Mouse (Mus musculus): ENCODE data around the gene Chd9.

Chd9 gene

DNA sequence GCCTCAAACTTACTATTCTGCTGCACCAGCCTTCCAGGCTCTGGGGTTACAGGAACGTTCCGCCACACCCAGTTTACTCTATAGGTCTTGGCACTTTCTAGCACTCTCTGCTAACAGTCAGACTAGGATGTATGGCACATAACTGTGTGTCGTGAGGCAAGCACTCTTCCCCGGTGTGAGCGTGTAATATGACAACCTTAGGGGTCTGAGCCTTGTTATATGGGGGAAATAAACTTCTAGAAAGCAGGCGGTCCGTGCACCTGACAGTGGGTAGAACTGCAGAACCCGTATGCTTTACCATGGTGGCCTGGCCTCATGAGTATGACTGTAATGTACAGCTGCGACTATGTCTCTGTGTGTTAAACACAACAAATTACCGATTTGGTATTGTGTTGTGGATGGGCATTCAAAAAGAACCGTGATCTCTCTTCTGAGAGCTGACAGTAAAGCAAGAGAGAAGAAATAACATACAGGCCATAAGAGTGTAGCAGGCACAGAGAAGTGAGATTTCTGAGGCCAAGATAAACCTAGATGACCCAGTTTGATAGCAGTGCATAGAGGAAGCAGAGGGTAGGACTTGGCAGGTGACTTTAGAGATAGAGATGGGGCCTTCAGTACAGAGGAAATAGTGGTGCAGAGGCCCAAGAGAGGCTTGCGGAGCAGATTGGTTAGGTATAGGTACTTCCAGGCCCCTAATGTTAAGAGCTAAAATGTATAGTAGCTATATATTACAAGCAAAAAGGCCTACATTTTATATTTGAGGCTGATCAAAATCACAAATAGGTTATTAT, 249.1 kb downstream of the Chd9 start:
- no peak for DNase-seq (ENCODE audit: low read depth, low spot score)

DNA sequence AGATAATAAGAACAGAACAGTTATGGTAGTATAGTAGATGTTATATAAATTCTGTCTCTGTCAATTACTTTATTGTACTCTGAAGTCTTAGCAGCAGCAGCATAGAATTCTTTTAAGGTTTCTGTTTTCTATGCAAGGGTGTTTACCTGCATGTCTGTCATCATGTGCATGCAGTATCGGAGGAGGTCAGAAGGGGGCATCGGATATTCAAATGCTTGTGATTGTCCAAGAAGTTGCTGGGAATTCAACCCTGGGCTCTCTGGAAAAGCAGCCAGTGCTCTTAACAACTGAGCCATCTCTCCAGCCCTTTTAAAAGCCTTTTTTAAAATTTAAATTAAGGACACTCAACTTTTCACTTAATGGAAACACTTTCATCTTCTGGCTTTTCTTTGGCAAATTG, 251.5 kb downstream of the Chd9 start:
- no peak for DNase-seq (ENCODE audit: low read depth, low spot score)

DNA sequence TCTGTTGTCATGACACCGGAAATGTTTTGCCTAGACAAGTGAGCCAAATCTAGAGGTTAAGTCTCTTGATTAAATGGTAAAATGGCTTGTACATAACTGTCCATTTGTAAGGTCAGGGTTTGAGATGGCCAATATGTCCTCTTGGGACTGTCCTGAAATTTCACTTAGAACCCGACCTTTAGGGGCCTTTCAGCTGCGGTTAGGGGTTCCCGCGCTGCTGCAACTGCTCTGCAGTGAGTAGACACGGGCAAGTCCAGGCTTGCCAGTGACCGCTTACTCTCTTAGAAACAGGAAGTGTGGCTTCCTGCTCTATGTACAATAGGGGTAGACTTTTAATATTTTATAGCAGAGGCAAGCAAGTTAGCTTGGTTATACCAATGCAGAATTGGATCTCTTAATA, 253.8 kb downstream of the Chd9 start:
- DNase-seq (ENCODE audit: low read depth, low spot score) = no peak

DNA sequence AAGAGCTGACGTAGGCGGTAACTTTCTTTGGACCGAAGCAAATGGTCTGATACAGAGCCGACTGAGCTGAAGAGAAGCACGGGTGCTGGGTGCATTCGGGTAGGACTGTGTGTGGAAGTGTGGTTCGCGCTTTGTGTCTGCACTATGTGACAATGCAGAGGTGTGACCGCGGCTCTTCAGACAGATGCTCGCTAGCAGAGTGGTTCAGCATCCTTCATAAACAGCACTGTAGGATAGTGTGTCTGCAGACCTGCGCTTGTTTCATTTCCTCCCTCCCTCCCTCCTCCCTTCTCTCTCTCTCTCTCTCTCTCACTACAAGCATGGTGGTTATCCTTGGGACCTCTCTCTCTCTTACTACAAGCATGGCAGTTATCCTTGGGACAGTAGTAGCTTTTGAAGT, 254.3 kb downstream of the Chd9 start:
- DNase-seq (ENCODE audit: low read depth, low spot score) = no peak

DNA sequence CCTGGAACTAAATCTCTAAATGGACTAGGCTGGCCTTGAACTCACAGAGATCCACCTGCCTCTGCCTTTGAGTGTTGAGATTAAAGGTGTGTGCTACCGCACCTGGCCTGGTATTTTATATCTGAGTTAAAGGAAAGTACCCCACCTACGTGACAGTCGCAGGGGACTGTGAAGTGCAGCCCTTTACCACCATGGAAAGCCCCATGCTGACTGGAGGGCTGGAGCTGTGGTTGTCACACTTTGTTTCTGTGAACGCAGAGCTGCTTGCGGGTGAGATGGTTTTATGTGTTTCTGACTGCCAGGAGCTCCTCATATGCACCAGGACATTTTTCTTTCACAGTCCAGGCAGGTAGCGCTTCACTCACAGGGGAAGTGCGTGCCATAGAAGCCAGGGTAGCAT, 260.3 kb downstream of the Chd9 start:
- no peak for DNase-seq (ENCODE audit: low read depth, low spot score)

DNA sequence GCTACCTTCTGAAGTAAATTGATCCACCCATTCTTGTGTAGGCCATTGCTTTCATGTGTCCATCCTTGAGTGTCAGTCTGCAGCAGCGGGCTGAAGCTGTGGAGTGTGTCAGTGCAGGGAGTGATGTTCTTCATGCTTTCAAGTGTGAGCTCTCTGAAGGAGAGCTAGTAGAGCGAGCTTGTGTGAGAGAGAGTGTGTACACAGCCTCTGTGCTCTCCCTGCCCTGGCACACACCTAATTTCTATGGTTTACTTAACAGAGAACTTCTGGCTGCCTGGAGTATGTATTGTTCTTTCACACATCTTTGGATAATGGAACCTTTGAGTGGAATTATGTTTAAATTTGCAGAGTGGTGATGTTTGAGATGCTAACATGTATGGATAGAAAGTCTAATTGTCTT, 261.4 kb downstream of the Chd9 start:
- no peak for DNase-seq (ENCODE audit: low read depth, low spot score)

DNA sequence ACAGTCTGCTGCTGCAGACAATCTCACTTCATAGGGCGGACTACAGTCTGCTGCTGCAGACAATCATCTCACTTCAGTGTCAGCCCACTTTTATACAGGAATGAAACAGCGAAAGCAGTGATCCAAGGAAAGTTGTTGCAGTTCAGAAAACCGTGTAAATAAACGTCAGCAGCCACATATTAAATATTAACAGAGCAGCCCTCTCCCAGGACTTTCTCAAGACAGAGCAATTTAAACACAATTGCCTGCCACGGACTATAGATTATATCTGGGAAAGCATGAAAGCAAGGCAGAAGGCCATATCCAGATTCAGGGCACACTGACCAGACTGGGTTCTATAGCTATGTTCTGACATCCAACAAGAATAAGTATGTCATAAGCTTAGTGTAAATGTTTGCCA, 266.0 kb downstream of the Chd9 start:
- no peak for DNase-seq (ENCODE audit: low read depth, low spot score)

DNA sequence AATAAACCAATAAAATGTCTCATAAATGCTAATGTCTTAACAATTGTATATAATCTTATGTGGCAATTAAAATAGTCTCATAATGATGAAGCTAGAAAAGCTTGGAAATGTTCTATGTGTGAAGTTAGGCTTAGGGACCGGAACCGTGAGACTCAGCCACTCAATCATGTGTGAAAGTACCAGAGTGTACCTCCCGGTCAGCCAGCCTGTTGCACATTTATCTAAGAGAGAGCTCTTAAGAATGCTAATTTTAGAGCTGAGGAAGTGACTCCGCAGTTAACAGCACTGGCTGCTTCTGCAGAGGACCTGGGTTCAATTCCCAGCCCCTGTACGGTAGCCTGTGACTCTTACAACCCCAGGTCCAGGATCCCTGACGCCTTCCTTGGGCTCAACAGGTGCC, 270.0 kb downstream of the Chd9 start:
- DNase-seq (ENCODE audit: low read depth, low spot score) = no peak

Data from retina, postnatal 7 days (tissue).